Mouse (Mus musculus) NIH3T3 (cell line): ENCODE results near the gene Tbx5.

Experiments used
- DNase-seq: peaks from one replicate; pipeline ENCODE4 v3.0.0-alpha.2; 2012; ENCODE audit warnings: low read depth

The Tbx5 gene

DNA sequence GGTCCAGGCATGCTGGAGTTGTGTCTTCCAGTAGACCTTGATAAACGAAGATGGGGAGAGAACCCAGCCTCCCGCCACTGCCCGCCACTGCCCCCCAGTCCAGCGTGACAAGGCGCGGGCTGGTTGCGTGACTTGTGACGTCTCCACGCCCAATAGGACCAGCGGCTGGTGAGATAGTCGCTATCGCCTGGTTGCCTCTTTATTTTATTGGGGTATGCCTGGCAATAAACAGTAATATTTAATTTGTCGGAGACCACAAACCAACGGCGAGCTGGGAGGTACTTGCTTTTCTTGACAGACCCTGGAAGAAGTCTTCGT, at the start of gene Tbx5:
TSS of gene Tbx5 (plus strand) at position 190 of the 318 bp plus-strand sequence.
- no peak for DNase-seq

DNA sequence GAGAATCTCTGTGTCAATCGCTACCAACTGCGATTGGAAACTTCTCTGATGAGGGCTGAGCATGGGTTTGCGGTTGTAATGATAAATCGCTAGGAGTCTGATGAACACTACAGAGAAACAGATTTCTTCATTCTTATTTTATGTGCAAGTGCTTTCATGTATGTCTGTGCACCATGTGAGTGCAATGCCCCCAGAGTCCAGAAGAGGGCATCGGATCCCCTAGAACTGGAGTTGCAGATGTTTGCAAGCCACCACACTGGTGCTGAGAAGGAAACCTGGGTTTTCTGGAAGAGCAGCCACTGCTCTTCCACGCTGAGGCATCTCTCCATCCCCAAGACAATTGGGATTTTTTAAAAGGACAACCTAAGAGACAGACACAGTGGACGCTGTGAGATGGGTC, 46.5 kb upstream of the Tbx5 start:
- DNase-seq: no peak

DNA sequence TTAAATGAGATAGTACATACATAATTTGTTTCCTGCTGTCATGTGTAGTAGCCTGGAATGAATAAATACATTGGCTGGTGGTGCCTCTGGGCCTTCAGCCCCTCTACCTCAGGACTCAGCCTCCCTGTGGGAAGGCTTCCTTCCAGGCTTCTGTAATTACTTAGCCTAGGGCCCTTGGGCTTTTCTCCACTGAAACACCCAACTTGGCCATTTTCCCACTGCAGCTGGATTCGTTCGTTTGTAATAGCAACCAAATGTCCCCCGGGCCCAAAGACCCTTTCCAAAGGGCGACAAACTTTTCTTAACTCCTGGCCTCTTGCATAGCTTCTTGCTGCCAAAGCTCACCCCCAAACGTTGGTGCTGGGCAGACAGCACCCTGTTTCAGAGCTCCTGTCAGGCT, 40.8 kb upstream of the Tbx5 start:
- DNase-seq: peak; percentile 3

DNA sequence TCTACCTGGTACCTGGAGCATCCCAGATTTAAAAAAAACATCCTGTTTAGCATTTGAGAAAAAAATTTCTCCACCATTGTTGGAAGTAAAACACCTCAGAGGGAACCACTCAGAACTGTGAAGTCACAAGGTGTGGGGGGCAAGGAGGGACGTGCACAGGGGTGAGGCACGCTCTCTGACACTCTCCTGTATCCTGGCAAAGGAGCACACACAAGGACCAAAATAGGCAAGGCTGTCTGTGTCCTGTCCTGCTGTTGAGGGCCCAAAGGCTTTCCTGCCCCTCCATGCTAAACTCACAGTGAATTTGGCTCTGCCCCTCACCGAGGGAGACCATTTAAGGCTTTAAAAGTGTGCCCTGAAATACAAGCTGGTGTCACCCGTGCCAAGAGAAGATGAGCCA, 38.5 kb upstream of the Tbx5 start:
- no peak for DNase-seq

DNA sequence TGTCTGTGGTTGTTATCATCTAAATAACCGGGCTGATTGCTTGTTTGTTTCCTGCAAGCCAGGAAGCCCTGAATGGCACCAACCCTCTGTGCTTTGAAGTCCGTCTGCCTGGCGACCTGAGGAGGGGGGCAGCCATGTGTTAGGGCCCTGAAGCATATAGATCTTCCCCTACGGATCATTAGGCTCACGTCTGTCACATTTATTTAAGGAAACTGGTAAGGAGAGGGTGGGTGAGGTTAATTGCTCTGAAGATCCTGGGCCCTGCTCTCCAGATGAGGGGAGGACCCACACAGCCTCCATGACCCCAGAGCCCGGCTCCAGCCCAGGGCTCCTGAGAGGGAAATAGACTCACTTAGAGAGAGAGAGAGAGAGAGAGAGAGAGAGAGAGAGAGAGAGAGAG, 37.1 kb upstream of the Tbx5 start:
- no peak for DNase-seq

DNA sequence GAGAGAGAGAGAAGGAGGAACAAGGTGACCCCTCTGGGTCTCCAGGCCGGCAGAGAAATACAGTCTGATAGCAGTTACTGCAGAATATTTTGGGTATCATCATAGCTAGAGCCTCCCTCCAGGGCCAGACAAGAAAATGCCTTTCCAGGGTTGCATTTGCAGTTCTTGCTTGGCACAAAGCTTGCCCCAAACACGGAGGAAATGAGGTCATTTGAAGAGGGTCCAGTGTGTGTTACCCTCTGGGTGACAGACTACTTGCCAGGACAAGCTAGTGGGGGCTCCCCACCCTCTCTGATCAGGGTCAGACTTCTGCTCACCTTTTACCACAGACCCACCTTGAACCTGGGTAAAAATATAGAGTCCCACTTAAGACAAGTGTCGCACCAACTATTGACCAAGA, 36.7 kb upstream of the Tbx5 start:
- no peak for DNase-seq

DNA sequence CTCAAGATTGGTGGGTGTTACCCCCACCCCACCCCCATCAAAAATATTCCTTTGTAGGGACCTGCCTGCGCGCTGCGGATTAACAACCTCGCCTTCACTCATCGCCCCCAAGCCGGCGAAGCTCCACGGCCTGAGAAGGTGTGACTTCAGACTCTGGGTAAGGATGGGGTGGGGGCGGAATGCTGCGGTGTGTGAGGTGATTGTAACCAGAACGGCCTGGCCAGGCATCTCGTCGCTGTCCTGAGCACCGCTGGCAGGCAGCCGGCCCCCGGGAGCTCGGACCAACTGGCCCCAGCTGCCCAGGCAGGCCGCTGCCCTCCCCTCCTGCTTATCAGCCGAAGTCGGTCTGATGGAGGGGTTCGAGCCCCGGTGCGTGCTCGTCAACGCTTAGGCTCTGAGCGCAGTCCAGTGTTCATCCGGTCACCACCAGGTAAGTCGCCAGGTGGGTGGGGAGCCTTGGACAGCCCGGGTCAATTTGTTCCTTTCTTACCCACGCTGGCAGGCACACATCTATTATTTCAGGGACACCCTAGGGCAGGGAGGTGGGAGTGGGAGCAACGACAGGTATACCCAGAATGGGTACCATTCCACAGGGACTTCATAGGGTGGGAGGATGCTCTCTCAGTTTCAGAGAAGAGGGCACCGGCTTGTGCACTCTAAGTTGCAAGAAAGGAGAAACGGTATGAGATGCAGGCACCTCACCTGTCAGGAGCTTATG, 35.9 kb upstream of the Tbx5 start:
- no peak for DNase-seq

DNA sequence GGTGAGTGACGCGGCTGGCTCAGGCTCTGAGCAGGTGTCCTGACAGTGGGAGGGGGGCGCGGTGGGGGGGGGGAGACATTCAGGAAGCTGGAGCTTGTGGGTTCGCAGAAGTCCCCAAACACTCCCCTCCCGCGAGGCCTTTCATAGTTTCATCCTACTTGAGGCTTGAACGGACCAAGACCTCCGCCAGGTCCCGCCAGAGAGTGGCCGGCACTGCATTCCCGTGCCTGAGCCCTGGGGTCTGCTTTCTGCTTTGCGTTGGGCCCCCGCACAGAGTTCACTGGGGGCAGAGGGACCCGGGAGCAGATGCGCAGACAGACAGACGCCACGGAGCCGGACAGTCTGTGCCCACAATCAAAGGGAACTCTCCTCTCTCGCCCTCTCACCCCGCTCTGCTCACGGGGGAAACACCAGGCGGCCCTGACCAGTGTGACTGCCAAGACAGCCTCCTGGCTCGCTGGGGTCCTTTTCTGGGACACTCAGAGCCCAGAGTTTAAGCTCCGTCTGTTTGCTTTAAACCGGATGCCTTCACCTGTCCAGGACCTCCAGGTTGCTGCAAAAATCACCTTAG, 34.8 kb upstream of the Tbx5 start:
- no peak for DNase-seq

DNA sequence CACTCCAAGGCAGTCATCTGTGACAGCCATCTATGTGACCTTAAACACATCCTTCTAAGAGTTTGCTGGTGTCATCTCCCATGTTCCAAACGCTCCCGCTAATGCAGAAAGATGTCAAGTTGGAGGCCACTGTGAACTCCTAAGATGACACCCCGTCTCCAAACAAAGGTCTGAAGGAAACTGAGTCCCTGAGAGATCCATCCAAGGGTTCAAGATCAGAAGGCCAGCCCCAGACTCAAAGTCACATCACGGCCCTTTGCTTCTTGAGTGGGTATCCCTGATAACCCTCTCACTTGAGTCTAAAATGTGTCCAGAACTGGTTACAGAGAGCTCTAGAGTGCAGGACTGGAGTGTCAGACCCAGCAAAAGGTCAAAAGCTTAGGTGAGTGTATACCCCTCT, 34.2 kb upstream of the Tbx5 start:
- DNase-seq: no peak

DNA sequence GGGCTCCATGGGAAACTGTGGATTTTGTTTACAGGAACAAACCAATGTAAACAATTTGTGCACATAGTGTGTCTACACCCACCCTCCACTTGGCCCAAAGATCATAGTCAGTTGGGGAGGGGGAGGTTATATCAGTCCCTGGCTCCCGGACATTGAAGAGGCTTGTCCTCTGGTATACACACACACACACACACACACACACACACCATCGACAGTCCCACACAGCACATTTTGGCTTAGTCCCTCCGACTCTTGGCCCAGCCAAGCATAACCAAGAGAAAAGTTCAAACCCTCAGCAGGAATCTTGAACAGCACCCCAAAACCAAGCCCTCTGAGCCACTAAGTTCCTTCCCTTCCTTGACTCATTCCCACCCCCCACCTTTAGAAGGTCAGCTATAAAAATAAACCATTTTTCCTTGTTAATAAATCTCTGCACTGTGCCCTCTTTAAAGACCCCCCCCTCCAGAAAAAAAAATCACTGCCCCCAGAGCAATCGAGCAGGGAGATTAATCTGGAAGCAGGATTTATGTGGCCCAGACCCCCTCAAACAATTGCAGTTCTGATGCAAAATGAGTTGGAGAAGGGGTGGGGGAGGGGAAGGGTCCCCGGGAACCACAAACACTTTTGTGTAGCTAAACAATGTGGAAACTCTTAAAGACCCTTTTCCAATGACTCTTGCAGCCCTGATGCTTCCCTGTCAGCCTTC, 33.6 kb upstream of the Tbx5 start:
- DNase-seq: no peak

DNA sequence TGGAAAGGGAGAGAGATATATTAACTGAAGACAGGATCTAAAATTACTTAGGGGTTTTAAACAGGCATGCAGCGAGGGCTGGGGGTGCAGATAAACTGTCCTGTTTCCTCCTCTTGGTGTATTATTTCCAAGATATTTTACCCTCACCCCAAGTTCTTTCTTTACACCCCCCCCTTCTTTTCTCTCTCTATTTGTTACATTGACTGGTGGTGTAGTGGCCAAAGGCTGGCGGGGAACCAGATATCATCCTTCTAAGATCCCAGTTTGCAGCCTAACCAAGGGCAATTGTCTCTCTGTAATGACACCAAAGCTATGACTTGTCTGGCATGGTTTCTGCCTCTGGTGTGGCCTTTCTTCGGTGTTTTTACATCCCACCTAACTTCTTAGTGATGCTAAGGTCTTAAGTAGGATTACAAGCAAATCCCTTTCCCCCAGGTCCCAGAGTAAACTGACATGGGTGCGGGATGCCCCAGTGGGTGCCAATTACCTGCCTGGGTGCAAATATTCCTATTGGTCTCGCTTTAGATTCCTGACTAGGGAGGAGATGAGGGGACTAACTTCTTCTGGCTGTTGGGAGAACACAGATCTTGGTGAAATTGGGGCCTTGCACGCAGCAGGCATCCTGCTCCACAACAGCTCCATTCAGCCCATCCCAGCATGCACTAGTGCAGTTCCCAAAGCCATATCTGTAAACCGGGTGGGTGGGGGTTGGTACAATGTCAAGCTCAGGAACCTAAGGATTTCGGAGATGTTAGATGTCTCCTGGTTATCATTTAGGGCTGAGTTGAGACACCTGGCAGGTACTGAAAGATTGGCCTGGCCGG, 32.8 kb upstream of the Tbx5 start:
- no peak for DNase-seq

DNA sequence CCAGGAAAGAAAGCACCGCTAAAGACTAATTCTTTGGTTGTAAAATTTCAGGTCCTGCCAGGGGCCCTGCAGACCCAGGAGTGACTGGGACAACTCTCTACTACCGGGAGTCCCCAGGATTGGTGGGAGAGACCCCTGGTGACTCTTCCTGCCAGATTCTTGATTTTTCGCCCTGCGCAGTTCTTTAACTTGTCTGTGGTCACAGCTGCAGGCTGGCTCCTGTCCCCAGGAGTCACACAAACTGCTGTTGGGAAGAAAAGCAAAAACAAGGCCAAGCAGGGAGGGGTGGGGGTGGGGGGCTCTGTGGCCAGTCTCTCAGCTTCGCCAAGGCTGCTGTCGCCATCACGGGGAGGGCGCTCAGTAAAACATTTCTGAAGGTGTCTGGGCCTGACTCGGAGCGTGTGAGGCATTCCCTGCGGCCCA, 32.2 kb upstream of the Tbx5 start:
- no peak for DNase-seq

DNA sequence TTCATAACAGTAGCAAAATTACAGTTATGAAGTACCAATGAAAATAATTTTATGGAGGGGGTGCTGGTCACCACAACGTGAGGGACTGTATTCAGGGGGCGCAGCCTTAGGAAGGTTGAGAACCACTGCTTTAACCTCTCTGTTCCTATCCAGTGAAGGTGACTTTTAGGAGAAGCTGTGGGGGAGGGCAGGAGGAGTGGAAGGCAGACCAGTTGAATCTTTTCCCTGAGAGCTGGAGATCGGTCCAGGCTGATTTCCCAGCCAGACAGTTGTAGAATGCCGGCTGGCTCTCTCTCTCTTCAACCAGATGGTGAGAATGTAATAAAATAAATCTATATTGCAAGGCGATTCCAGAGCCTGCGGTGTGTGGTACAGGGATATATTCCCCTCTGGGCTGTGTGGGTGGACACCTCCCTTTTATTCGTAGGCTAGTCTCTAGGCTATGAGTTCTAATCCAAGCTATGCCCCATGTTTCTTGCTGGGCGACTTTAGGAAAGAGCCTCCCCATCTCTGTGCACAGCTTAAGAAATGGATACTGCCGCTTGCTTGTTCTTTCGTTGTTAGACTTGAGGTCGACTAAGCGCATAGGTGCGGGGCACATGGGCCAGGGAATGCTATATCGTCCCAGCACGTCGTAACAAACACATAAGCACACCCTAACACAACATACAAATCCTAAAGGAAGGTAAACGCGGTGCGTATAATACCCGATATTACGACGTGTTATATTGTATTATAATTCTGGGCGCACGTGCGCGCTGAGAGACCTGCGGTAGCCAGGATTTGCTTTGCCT, 29.7 kb upstream of the Tbx5 start:
- DNase-seq: no peak

DNA sequence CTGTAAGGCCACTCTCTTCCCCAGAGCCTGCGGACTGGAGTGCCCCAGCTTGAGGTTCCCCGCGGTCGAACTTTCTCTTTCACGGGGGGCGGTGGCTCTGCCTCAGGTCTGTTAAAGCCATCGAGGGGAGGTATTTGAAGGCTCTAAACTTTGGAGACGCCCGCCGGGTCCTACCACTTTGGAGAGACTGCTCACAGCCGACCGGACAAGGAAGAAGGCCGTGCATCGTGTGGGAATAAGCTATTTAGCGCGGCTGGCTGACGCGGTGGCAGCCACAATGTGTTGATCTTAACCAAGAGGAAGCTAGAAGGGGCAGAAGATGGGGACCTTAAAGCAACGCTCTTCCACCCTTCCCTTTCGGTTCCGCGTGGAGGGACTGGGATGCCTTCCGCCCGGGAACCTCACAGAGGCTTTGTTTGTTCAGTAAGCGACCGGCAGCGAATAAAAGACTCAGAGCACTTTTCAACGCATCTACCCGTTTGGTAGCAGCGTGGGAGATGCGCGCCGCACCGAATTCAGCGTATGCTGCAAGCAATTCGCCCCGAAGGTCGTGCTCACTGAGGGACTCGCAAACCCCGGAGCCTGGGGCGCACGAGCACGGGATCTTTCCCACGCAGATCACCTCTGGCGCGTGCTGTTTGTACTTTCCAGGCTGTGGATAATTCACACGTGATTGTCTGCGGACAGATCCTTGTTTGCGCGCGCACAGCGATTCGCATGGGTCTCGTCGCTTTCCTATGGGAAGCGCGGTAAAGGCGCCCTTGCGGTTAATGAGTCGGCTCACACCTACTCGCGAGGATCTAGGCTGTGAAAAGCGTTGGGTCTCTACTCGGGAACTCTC, 28.8 kb upstream of the Tbx5 start:
- no peak for DNase-seq

DNA sequence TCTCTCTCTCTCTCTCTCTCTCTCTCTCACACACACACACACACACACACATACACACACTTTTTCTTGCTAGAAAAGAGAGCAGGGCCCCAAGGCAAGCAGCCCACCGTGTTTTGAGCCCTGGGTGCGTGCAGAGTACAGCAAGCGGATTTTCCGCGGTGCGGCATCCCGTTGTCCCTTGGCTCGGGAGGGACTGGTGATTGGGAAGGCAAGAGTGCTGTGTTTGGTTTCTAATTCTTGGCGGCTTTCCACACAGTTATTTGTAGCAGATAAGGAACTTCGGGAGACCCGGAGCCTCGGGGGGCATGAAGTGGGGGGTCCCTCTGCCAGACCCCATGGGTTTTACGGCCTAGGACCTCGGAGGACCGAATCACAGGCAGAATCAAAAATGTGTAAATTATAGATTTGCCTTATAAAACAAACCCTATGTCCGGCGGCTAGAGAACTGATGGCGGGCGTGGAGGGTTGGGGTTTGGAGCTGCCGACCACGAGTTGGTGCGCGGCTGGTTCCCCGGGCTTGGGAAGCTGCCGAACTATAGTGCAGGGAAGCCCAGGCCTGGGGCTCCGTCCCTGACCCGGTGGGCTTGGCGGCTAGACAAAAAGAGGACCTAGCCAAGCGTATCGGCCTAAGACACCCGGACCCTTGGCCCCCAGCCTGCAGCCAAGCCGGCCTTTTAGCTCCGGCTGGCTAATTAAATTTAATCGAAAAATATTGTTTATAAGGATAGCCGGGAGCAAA, 28.0 kb upstream of the Tbx5 start:
- DNase-seq: no peak

DNA sequence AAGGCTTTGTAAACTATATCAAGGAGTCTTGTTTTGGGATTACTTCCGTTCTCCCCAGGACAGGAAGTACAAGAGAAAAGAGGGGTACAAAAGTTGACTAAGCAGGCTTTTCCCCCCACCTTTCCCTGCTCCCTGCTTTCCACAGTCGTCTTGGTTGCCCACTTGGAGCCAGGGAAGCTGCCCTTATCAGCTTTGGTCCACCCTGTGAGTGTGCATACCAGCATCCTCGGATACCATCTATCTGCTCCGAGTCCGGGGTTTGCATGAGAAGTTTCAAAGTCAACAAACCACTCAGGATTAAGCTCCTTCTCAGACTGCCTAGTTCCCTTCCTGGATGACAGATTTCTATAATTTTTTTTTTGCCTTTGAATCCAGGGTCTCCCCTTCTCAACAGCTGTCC, 26.8 kb upstream of the Tbx5 start:
- no peak for DNase-seq

DNA sequence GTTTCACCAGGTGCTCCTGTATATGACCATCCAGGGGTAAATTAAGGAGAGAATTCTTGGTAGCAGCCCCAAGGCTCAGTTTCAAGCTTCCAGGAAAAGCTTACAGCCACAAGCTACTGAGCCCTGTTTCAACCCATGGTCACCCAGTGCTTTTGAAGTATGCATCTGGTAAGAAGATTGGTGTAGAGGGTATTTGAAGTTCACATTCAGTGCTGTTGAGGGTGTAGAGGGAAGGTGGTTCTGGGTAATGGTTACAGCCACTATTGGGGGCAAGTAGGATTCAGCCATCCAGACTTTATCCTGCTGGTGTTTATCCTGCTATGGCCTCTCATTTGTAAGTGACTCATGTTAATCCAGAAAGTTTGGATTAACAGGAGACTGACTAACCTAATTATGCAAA, 26.0 kb upstream of the Tbx5 start:
- DNase-seq: no peak

DNA sequence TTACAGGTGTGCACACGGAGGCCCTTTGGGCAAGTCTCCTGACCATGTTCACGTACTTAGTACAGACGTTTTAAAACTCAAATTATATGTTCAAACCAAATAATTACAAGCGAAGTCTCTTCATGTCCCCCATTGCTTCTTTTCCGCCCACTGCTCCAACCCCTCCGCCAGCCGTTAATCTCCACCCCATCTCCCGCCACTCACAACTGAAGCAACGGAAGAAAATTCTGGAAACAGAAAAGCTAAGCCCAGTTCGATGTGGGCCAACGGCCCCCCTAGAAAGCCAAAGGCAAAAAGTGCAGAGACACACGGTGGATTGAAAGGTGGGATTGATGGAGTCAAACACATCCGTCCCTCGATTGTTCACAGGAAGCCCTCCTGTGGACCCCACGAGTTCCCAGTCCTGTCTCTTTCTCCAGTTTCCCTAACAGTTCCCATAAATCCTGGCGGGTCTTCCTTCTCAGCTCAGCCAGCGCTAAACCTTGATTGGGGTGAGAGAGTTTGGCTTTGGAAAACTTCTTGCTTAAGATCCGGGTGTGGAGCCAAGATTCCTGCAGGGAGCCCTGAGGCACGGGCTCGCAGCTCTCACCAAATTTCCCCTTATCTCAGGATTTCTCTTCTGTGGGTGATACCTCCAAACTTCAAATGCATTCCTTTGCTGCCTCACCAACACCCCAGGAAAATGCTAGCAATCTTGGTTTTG, 24.8 kb upstream of the Tbx5 start:
- peak; percentile 2 for DNase-seq

DNA sequence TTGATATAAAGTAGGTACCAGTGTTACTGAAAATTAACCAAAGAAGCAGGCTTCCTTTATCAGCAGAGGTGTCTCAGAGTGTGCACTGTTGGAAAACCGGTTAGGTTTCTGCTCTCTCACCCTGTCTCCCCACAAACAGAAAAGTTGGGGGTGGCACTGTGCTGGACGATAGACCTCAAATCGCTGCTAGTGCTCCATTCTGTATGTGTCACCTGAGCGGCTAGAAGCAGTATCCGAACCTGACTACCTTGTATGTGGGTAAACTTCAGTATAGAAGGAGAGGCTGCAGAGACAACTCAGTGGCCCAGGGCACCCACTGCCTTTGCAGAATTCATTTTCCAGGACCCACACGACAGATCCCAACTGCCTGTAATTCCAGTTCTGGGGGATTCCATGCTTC, 23.8 kb upstream of the Tbx5 start:
- DNase-seq: no peak
